Mouse (Mus musculus) lung, embryonic 16.5 days (tissue): Measurements from ENCODE around the gene Tmem235. TPM values are rescaled to one million over a fixed set of nuclear protein-coding genes. Genes with fewer than 3 reads are reported as not detected.

Experiments used
- ATAC-seq: fragments of 200-750 bp; cut with Nextera tagmentation; 2 replicates; pipeline ENCODE4 v1.8.0; 2017; ENCODE audit warnings: low read depth, mild to moderate bottlenecking, moderate library complexity
- H3K27ac ChIP-seq: fragments of 300-500 bp; sonication (generic); 2 replicates; pipeline ENCODE4 v1.5.1; 2014; ENCODE audit warnings: mild to moderate bottlenecking, control low read depth, low read length
- H3K27me3 ChIP-seq: fragments of 300-500 bp; sonication (generic); 2 replicates; pipeline ENCODE4 v1.6.1; 2014; ENCODE audit warnings: low read depth, low read length, mixed read lengths; ENCODE audit not compliant: control insufficient read depth, insufficient read depth
- H3K36me3 ChIP-seq: fragments of 300-500 bp; sonication (generic); 2 replicates; pipeline ENCODE4 v1.6.1; 2014; ENCODE audit warnings: low read length; ENCODE audit not compliant: control insufficient read depth, insufficient read depth
- H3K4me1 ChIP-seq: fragments of 300-500 bp; sonication (generic); replicated peaks from 2 replicates; pipeline ENCODE4 v1.6.1; 2014; ENCODE audit warnings: low read length, mixed read lengths; ENCODE audit not compliant: control insufficient read depth, insufficient read depth
- H3K4me2 ChIP-seq: fragments of 300-500 bp; sonication (generic); 2 replicates; pipeline ENCODE4 v1.6.1; 2014; ENCODE audit warnings: low read depth, low read length, control low read depth
- H3K4me3 ChIP-seq: fragments of 300-500 bp; sonication (generic); 2 replicates; pipeline ENCODE4 v1.5.1; 2014; ENCODE audit warnings: mild to moderate bottlenecking, low read length, control low read depth
- H3K9ac ChIP-seq: fragments of 300-500 bp; sonication (generic); 2 replicates; pipeline ENCODE4 v1.6.1; 2014; ENCODE audit warnings: low read length, control low read depth
- H3K9me3 ChIP-seq: fragments of 300-500 bp; sonication (generic); 2 replicates; pipeline ENCODE4 v1.6.1; 2016; ENCODE audit warnings: low read length; ENCODE audit not compliant: control insufficient read depth
- WGBS: fragments of 180-500 bp; shearing (Covaris S2); extraction: QIAGEN DNeasy Blood & Tissue Kit; methylation state at CpG from one replicate; pipeline ENCODE4 v1.1.7; 2014; 5-methylcytosine and 5-hydroxymethylcytosine counted together
- polyA plus RNA-seq: library from polyadenylated mRNA; unstranded; fragments of >200 nt; fragmentation: Nextera tagmentation; extraction: Ambion mirVana; gene quantifications from 2 replicates; pipeline ENCODE4 v1.2.1, GENCODE M21; 2015

The Tmem235 gene
- polyA plus RNA-seq, 1 experiment from 2014 or later: not detected

DNA sequence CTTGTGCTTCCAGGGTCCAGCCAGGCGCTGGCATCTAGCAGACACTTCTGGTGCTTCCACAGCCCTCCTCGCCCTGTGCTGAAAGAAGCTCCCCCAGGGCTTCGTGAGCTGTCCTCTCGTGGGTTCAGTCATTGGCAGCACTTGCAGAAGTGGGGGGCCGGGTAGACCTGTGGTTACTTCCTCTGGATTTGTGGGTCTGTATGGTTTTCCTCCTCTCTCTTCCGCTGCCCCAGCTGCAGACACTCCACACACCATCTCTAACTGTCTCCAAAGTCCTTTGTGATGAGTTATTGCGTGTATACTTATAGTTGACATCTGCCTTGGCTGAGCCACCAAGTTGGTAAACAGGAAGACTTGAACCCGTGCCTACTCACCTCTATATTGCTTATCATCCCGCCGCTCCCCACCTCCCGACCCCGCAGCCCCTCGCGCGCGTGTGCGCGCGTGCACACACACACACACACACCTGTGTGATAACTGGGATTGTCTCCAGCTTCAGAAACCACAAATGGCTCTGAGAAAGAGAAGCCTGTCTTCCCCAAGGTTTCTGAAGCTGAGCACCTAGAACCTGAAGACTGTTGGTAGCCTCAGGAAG, 31.1 kb downstream of the Tmem235 start:
- H3K27ac ChIP-seq: no peak overlapping the region
- peaks cover 5% of the 10 kb centered on the region; the same call in 1 of the 2 replicates for H3K27me3 ChIP-seq
- peaks cover 31% of the 10 kb centered on the region for H3K4me1 ChIP-seq
- no peaks in the 10 kb centered on the region for H3K9me3 ChIP-seq
- H3K4me2 ChIP-seq: no peak overlapping the region
- WGBS: 82% methylated on average over 19 of the region's 19 CpGs
- no peak overlapping the region for H3K4me3 ChIP-seq
- H3K9ac ChIP-seq: no peak overlapping the region; the same call in 1 of the 2 replicates
- H3K36me3 ChIP-seq: no peaks in the 10 kb centered on the region
- no peak for ATAC-seq

DNA sequence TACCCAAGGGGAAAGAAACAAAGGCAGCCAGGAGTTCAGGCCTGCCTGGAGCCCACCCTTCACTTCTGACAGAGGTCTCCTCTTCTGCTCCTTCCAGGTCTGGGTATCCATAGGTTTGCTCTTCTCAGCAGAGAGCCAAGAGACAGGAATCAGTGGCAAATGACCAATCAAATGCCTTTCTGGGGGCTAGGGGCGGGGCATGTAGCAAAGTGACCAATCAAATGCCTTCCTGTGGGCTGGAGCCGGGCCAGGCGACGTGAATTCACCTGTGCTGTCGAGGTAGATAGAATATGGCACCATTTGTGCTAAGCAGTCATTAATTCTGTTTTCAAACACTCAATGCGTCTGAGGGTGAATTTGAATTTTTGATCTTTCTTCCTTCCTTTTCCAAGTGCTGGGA, 31.6 kb downstream of the Tmem235 start:
- no peak for ATAC-seq
- no peak overlapping the region for H3K27ac ChIP-seq

DNA sequence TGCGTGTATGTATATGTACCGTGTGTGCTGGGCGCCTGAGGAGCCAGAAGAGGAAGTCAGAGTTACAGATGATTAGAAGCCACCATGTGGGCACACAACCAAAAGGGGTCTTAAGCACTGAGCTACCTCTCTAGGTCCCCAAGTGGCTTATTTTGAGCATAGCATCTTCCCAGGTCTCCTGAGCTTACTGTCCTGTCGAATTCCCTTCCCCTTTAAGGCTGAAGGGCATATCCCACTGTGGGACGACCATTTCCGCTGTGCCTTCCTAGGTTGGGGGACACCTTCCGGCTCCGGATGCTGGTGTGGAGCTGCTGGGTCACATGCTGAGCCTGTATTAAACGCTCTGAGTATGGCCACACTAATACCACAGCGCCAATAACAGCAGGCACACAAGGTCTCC, 34.1 kb downstream of the Tmem235 start:
- no peaks in the 10 kb centered on the region for H3K9me3 ChIP-seq
- no peak overlapping the region for H3K27ac ChIP-seq
- H3K9ac ChIP-seq: no peak overlapping the region
- 58% methylated on average over 10 of the region's 10 CpGs for WGBS
- H3K4me3 ChIP-seq: no peak overlapping the region
- H3K4me1 ChIP-seq: peaks cover 20% of the 10 kb centered on the region
- no peak overlapping the region for H3K4me2 ChIP-seq
- no peaks in the 10 kb centered on the region for H3K27me3 ChIP-seq
- ATAC-seq: no peak
- H3K36me3 ChIP-seq: no peaks in the 10 kb centered on the region

More for the DNA sequence above, 31.6 kb downstream of the Tmem235 start:
- H3K4me1 ChIP-seq: peaks cover 31% of the 10 kb centered on the region
- no peak overlapping the region for H3K4me2 ChIP-seq
- H3K9me3 ChIP-seq: no peaks in the 10 kb centered on the region
- no peak overlapping the region for H3K9ac ChIP-seq
- no peak overlapping the region for H3K4me3 ChIP-seq
- WGBS: 49% methylated on average over 6 of the region's 6 CpGs
- peaks cover 5% of the 10 kb centered on the region; the same call in 1 of the 2 replicates for H3K27me3 ChIP-seq
- H3K36me3 ChIP-seq: no peaks in the 10 kb centered on the region

DNA sequence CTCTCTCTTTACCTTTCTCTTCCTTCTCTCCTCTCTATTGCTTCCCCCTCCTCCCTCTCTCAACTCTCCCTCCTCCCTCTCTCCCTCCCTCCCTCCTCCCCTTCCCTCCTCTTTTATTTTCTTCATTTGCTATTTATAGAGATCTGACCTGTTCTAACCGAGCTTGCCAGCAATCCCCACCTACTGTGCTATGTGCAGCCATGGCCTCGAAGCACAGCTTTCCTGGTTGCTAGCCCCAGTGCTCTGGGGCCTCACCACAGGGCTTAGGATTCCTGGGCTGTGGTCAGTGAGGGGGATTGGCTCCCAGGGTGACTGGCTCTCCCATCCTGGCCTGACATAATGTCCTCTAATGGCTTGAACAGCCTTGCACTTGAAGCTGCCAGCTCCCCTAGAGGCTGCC, 36.0 kb downstream of the Tmem235 start:
- no peak for ATAC-seq
- Histone ChIP-seq H3K4me2 (no peak overlapping the region), H3K36me3 (no peaks in the 10 kb centered on the region), H3K27me3 (no peaks in the 10 kb centered on the region), H3K9ac (no peak overlapping the region), H3K27ac (no peak overlapping the region), H3K9me3 (no peaks in the 10 kb centered on the region), H3K4me3 (no peak overlapping the region), H3K4me1 (peaks cover 1% of the 10 kb centered on the region; the same call in 1 of the 2 replicates)
- WGBS: 40% methylated on average over 2 of the region's 2 CpGs

DNA sequence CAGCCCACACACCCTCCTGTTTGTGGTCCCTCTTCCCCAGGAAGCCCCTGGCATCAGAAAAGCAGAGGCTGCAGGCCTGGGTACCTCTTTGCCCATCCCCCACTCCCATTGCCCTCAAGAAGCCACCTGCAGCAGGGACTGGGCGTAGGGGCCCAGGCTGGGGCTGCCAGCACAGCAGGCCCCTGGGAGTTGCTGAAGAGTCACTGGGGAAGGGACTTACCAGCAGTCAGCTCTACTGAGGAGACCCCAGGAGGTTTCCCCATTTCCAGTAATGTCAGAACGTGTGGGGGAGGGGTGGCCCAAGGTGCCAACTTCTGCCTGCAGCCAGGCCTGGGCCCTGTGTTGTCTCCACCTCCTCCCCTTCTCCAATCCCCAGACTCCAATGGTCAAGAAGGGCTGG, 41.7 kb downstream of the Tmem235 start:
- 66% methylated on average over 2 of the region's 2 CpGs for WGBS
- Histone ChIP-seq H3K4me2 (no peak overlapping the region), H3K36me3 (no peaks in the 10 kb centered on the region), H3K27ac (no peak overlapping the region), H3K9me3 (no peaks in the 10 kb centered on the region), H3K9ac (no peak overlapping the region), H3K4me3 (no peak overlapping the region), H3K4me1 (no peaks in the 10 kb centered on the region), H3K27me3 (no peaks in the 10 kb centered on the region)
- ATAC-seq: no peak

DNA sequence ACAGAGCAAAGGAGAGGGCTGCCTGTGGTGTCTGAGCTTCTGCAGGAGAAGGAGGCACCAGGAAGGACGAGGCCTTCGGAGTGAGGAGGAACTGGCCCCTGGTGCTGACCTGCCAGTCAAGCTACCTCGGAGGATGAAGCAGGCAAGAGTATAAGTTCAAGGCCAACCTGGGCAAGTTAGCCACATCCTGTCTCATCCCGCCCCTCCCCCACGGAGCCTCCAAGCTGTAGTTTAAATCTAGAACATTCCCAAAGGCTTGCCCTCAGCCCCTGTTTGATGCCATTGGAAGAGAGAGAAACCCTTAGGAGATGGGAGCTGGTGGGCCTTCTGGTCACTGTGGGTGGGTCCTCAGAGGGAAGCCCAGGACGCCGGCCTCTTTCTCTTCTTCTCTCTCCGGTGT, 43.9 kb downstream of the Tmem235 start:
- no peaks in the 10 kb centered on the region for H3K4me1 ChIP-seq
- H3K9me3 ChIP-seq: no peaks in the 10 kb centered on the region
- H3K27ac ChIP-seq: no peak overlapping the region
- no peak overlapping the region for H3K4me3 ChIP-seq
- H3K27me3 ChIP-seq: no peaks in the 10 kb centered on the region
- ATAC-seq: no peak
- WGBS: 72% methylated on average over 8 of the region's 8 CpGs
- no peak overlapping the region for H3K4me2 ChIP-seq
- H3K9ac ChIP-seq: no peak overlapping the region
- no peaks in the 10 kb centered on the region for H3K36me3 ChIP-seq

DNA sequence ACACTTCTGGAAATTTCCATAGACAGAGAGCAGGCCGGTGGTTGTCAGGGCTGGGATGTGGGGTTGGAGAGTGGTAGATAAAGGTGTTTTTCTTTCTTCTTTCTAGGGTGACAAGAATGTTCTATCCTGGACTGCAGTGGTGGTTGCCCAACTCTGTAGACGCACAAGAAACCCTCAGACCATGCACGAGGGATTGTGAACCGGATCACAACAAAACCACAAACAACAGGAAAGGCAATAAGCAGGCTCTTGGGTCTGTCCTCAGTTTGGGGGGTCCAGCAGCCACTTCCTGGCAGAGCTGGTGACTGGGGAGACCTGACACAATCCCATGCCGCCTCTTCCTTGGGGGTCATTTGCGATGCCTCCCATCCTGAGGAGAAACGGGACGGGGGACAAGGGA, 48.8 kb downstream of the Tmem235 start:
- no peaks in the 10 kb centered on the region for H3K27me3 ChIP-seq
- H3K4me2 ChIP-seq: no peak overlapping the region
- no peak overlapping the region for H3K9ac ChIP-seq
- no peak for ATAC-seq
- H3K4me1 ChIP-seq: 0 out of 2 replicates have a peak, but pooled peaks cover 3% of the 10 kb centered on the region
- H3K36me3 ChIP-seq: no peaks in the 10 kb centered on the region
- WGBS: 84% methylated on average over 8 of the region's 8 CpGs
- no peak overlapping the region for H3K27ac ChIP-seq
- H3K9me3 ChIP-seq: no peaks in the 10 kb centered on the region
- H3K4me3 ChIP-seq: no peak overlapping the region

DNA sequence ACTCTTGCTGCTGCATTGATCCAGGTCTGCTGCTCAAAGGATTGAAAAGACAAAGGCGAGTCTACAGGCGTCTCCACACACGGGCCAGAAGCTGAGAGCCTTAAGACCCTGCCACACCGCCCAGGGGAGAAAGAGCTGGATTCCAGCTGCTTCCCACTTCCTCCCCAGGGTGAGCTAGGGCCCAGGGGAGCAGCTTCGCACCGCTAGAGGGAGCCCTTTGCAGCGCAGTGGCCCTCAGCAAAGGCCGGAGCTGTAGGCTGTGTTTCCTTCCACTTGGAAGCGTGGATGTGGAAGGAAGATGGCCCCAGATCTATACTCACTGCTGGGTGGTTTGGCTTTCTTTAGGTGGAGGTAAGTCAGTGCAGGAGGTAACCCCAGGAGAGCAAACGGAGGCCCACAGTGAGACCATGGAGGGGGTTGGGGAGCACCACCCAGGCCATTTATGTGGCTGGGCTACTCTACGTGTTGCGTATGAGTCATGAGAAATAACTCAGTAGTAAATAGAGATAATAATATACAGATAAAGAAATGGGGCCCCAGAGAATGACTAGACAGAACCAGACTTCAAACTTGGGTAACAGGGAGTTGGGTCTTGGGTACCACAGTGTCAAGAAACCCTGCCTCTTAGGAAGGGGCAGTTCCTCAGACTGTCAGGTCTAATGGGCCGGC, 52.3 kb downstream of the Tmem235 start:
- Histone ChIP-seq H3K36me3 (no peaks in the 10 kb centered on the region), H3K4me3 (no peak overlapping the region)
- ATAC-seq: peak; percentile 84

DNA sequence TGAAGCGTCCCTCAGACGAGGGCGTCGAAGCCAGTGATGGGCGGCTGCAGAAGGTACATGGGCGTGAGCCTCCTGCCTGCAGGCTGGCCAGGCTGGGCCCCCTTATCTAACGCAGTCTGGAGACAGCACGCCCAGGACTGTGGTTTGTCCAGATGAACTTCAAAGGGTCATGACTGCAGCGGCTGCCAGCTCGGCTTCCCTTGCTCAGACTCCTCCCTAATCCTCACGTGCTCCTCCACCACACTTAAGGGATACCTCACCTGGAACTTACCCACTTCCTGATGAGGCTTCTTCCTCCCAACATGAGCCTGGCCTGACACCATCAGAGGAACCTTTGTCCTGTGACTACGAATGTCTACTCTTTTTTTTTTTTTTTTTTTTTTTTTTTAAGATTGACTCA, 54.0 kb downstream of the Tmem235 start:
- H3K4me2 ChIP-seq: no peak overlapping the region
- WGBS: 47% methylated on average over 12 of the region's 12 CpGs
- peaks cover 8% of the 10 kb centered on the region for H3K9me3 ChIP-seq
- H3K27ac ChIP-seq: no peak overlapping the region
- no peak overlapping the region for H3K4me3 ChIP-seq
- no peaks in the 10 kb centered on the region for H3K27me3 ChIP-seq
- H3K9ac ChIP-seq: no peak overlapping the region
- ATAC-seq: no peak
- no peaks in the 10 kb centered on the region for H3K36me3 ChIP-seq
- 0 out of 2 replicates have a peak, but pooled peaks cover 3% of the 10 kb centered on the region for H3K4me1 ChIP-seq

More for the DNA sequence above, 52.3 kb downstream of the Tmem235 start:
- Histone ChIP-seq H3K4me1 (0 out of 2 replicates have a peak, but pooled peaks cover 3% of the 10 kb centered on the region), H3K9ac (peak overlapping the region; percentile 49), H3K4me2 (peak overlapping the region; percentile 4; the same call in 1 of the 2 replicates), H3K9me3 (peaks cover 8% of the 10 kb centered on the region), H3K27ac (no peak overlapping the region), H3K27me3 (no peaks in the 10 kb centered on the region)
- WGBS: 24% methylated on average over 13 of the region's 13 CpGs
